Mouse (Mus musculus): ENCODE measurements around the gene Nol9. TPM values are rescaled to one million over a fixed set of nuclear protein-coding genes. Genes with fewer than 3 reads are reported as not detected.

Gene Nol9
- polyA plus RNA-seq, 1 experiment from 2014 or later, result 13.9 TPM

DNA sequence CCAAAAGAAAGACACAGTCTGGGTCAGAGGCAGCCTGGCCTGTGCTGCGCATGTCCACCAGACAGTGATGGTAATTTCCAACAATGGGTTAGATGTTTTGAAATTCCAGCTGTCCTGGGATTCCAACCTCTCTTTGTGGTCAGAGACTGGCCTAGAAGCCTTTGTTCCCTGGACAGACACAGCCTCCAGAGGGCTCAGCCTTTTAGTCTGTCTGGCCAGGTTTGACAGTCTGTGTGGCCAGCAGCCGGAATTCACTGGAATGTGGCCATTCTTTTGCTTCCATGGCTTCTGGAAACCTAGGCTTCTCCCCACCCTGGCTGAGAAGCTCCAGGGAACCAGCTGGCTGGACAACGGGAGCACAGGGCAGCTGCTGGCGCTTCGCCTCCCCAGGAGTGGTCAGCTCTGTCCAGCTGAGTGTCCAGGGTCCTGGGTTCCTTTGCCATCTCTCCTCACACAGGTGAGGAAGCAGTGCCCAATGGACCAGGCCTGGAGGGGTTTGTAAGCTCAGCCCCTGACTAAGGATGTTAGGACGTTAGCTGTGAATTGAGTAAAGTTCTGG is 29.1 kb downstream of the Nol9 start:
- H3K4me3 ChIP-seq, result no peak overlapping the region
- no peak overlapping the region for H3K9ac ChIP-seq
- H3K9me3 ChIP-seq (replicated peaks), result no peaks in the 10 kb centered on the region
- no peaks in the 10 kb centered on the region for H3K27me3 ChIP-seq
- H3K4me1 ChIP-seq (replicated peaks), result peaks cover 19% of the 10 kb centered on the region
- no peak for ATAC-seq (replicated peaks; ENCODE audit: insufficient number of reproducible peaks, insufficient read depth, low FRiP score, low read depth)
- 73% methylated on average over 6 of the region's 6 CpGs for WGBS
- no peaks in the 10 kb centered on the region for H3K36me3 ChIP-seq
- H3K27ac ChIP-seq, result no peak overlapping the region
- H3K4me2 ChIP-seq, result no peak overlapping the region

GRCm38 (mm10) chr4:152069245-152069644 is 30.1 kb downstream of the Nol9 start:
- no peak overlapping the region for H3K27ac ChIP-seq
- H3K4me2 ChIP-seq, result no peak overlapping the region
- H3K27me3 ChIP-seq, result no peaks in the 10 kb centered on the region; the same call in 1 of the 2 replicates
- no peaks in the 10 kb centered on the region for H3K9me3 ChIP-seq (replicated peaks)
- no peak overlapping the region for H3K4me3 ChIP-seq
- H3K4me1 ChIP-seq (replicated peaks), result peaks cover 22% of the 10 kb centered on the region
- 69% methylated on average over 3 of the region's 3 CpGs for WGBS
- no peak for ATAC-seq (replicated peaks; ENCODE audit: insufficient number of reproducible peaks, insufficient read depth, low FRiP score, low read depth)
- no peaks in the 10 kb centered on the region for H3K36me3 ChIP-seq
- H3K9ac ChIP-seq, result no peak overlapping the region

GRCm38 (mm10) chr4:152070494-152071396 is 31.6 kb downstream of the Nol9 start:
- 68% methylated on average over 11 of the region's 11 CpGs for WGBS
- Histone ChIP-seq H3K9ac (no peak overlapping the region), H3K4me2 (no peak overlapping the region), H3K27ac (no peak overlapping the region), H3K27me3 (no peaks in the 10 kb centered on the region; the same call in 1 of the 2 replicates), H3K9me3 (replicated peaks) (no peaks in the 10 kb centered on the region), H3K36me3 (no peaks in the 10 kb centered on the region), H3K4me1 (replicated peaks) (peaks cover 22% of the 10 kb centered on the region), H3K4me3 (no peak overlapping the region)
- ATAC-seq (replicated peaks; ENCODE audit: insufficient number of reproducible peaks, insufficient read depth, low FRiP score, low read depth), result no peak

- WGBS, result 43% methylated on average over 10 of the region's 10 CpGs
- ATAC-seq (replicated peaks; ENCODE audit: insufficient number of reproducible peaks, insufficient read depth, low FRiP score, low read depth), result 0 out of 2 replicates have a peak, but pooled peaks have one; percentile 33
- peaks cover 22% of the 10 kb centered on the region for H3K4me1 ChIP-seq (replicated peaks)
These were observed 33.0 kb downstream of the Nol9 start, which contains the start of gene Plekhg5 for GRCm38 (mm10) chr4:152072121-152072601. Gene Plekhg5 (plus strand): TSS chr4:152072498.

GRCm38 (mm10) chr4:152072655-152073054 is 33.5 kb downstream of the Nol9 start:
- no peak overlapping the region for H3K9ac ChIP-seq
- no peaks in the 10 kb centered on the region for H3K36me3 ChIP-seq
- no peak overlapping the region for H3K27ac ChIP-seq
- 60% methylated on average over 10 of the region's 10 CpGs for WGBS
- H3K4me3 ChIP-seq, result no peak overlapping the region
- peaks cover 22% of the 10 kb centered on the region for H3K4me1 ChIP-seq (replicated peaks)
- no peaks in the 10 kb centered on the region for H3K9me3 ChIP-seq (replicated peaks)
- ATAC-seq (replicated peaks; ENCODE audit: insufficient number of reproducible peaks, insufficient read depth, low FRiP score, low read depth), result no peak
- no peaks in the 10 kb centered on the region; the same call in 1 of the 2 replicates for H3K27me3 ChIP-seq
- no peak overlapping the region for H3K4me2 ChIP-seq

More at GRCm38 (mm10) chr4:152072121-152072601, 33.0 kb downstream of the Nol9 start, which contains the start of gene Plekhg5:
- Histone ChIP-seq H3K9me3 (replicated peaks) (no peaks in the 10 kb centered on the region), H3K4me2 (no peak within 1 kb of the TSS), H3K9ac (no peak within 1 kb of the TSS), H3K4me3 (no peak within 1 kb of the TSS), H3K36me3 (no peaks in the 10 kb centered on the region), H3K27ac (no peak within 1 kb of the TSS), H3K27me3 (no peaks in the 10 kb centered on the region; the same call in 1 of the 2 replicates)

DNA sequence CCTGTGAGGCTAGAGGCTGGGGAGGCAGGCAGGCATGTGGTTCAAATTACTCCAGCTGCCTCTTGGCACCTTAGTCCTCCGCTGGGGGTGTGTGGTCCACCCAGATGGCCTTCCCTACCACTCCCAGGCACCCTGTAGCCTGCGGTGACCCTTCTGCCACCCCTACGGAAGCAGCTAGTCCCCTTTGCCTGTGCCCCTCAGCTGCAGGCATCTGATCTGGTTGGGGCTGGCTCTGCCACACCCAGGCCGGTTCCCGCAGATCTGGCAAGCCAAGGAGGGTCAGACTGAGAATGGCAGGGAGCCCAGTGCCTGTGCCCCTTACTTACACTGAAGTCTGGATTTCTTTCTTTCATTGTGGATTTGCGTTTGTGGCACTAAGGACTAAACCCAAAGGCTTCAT is 34.6 kb downstream of the Nol9 start:
- H3K4me1 ChIP-seq (replicated peaks), result peaks cover 22% of the 10 kb centered on the region
- ATAC-seq (replicated peaks; ENCODE audit: insufficient number of reproducible peaks, insufficient read depth, low FRiP score, low read depth), result no peak
- 80% methylated on average over 6 of the region's 6 CpGs for WGBS

DNA sequence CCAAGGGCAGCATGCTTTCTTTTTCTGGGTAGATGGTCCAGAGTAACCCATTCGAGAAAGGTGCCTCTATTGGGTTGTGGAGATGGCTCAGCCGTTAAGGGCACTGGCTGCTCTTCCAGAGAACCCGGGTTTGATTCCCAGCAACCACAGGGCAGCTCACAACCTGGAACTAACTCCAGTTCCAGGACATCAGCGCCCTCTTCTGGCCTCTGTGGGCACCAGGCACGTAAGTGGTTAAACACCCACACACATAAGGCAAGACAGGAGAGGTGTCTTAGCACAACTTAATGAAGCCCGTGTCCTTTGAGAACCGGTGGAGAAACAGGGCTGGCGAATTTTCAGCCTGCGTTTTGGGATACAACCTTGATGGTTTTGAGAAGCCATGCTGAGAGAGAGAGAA is 35.4 kb downstream of the Nol9 start:
- no peak overlapping the region for H3K9ac ChIP-seq
- no peak overlapping the region for H3K4me2 ChIP-seq
- no peaks in the 10 kb centered on the region; the same call in 1 of the 2 replicates for H3K27me3 ChIP-seq
- ATAC-seq (replicated peaks; ENCODE audit: insufficient number of reproducible peaks, insufficient read depth, low FRiP score, low read depth), result no peak
- H3K4me3 ChIP-seq, result no peak overlapping the region
- WGBS, result 87% methylated on average over 9 of the region's 9 CpGs
- peaks cover 22% of the 10 kb centered on the region for H3K4me1 ChIP-seq (replicated peaks)
- no peak overlapping the region for H3K27ac ChIP-seq
- H3K9me3 ChIP-seq (replicated peaks), result no peaks in the 10 kb centered on the region
- H3K36me3 ChIP-seq, result no peaks in the 10 kb centered on the region

More for the DNA sequence above, 34.6 kb downstream of the Nol9 start:
- no peak overlapping the region for H3K4me3 ChIP-seq
- no peaks in the 10 kb centered on the region for H3K36me3 ChIP-seq
- H3K9ac ChIP-seq, result no peak overlapping the region
- H3K9me3 ChIP-seq (replicated peaks), result no peaks in the 10 kb centered on the region
- no peaks in the 10 kb centered on the region; the same call in 1 of the 2 replicates for H3K27me3 ChIP-seq
- H3K4me2 ChIP-seq, result no peak overlapping the region
- H3K27ac ChIP-seq, result no peak overlapping the region

- Histone ChIP-seq H3K4me3 (no peak overlapping the region), H3K27ac (no peak overlapping the region), H3K4me2 (no peak overlapping the region), H3K36me3 (no peaks in the 10 kb centered on the region), H3K9ac (no peak overlapping the region), H3K9me3 (replicated peaks) (no peaks in the 10 kb centered on the region), H3K4me1 (replicated peaks) (peaks cover 11% of the 10 kb centered on the region), H3K27me3 (no peaks in the 10 kb centered on the region; the same call in 1 of the 2 replicates)
- no peak for ATAC-seq (replicated peaks; ENCODE audit: insufficient number of reproducible peaks, insufficient read depth, low FRiP score, low read depth)
- WGBS, result 82% methylated on average over 9 of the region's 9 CpGs
These were observed 38.1 kb downstream of the Nol9 start for GRCm38 (mm10) chr4:152077191-152077590.

DNA sequence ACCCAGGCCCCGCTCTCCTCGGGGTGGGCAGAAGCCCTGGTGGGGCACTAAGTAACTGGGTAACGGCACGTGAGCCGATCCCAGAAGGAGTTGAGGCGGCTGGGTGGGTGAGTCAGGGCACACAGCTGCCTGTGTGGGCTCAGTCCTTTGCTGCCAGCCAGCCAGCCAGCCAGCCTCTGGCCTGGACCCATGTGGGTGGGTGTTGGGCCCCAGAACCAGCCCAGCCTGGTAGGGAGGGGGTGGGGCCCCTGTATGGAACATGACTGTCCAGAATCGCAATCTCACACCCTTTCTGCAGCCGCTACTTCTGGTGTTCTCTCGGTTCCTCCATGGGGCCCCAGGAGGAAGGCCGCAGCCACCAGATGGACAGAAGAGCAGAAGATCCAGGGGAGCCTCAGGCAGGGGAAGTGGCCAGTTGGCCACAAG is 39.0 kb downstream of the Nol9 start:
- Histone ChIP-seq H3K27me3 (no peaks in the 10 kb centered on the region; the same call in 1 of the 2 replicates), H3K4me1 (replicated peaks) (0 out of 2 replicates have a peak, but pooled peaks cover 4% of the 10 kb centered on the region), H3K9ac (no peak overlapping the region), H3K27ac (no peak overlapping the region), H3K36me3 (no peaks in the 10 kb centered on the region), H3K4me2 (no peak overlapping the region), H3K9me3 (replicated peaks) (no peaks in the 10 kb centered on the region), H3K4me3 (no peak overlapping the region)
- WGBS, result 83% methylated on average over 10 of the region's 10 CpGs
- ATAC-seq (replicated peaks; ENCODE audit: insufficient number of reproducible peaks, insufficient read depth, low FRiP score, low read depth), result no peak

DNA sequence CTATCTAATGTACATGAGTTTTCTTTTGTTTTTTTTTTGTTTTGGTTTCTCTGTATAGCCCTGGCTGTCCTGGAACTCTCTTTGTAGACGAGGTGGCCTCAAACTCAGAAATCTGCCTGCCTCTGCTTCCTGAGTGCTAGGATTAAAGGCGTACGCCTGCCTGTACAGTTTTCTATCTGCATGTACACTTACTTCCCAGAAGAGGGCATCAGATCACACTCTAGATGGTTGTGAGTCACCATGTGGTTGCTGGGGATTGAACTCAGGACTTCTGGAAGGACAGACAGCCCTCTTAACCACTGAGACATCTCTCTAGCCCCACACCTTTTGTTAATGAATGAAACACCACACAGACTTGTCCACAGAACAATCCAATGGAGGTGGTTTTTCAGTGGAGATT is 40.1 kb downstream of the Nol9 start:
- H3K4me2 ChIP-seq, result no peak overlapping the region
- H3K4me1 ChIP-seq (replicated peaks), result no peaks in the 10 kb centered on the region
- no peak overlapping the region for H3K9ac ChIP-seq
- ATAC-seq (replicated peaks; ENCODE audit: insufficient number of reproducible peaks, insufficient read depth, low FRiP score, low read depth), result no peak
- H3K4me3 ChIP-seq, result no peak overlapping the region
- H3K9me3 ChIP-seq (replicated peaks), result no peaks in the 10 kb centered on the region
- no peak overlapping the region for H3K27ac ChIP-seq
- H3K27me3 ChIP-seq, result no peaks in the 10 kb centered on the region; the same call in 1 of the 2 replicates
- no peaks in the 10 kb centered on the region for H3K36me3 ChIP-seq
- 92% methylated on average over 3 of the region's 3 CpGs for WGBS

- H3K4me2 ChIP-seq, result no peak overlapping the region
- no peak for ATAC-seq (replicated peaks; ENCODE audit: insufficient number of reproducible peaks, insufficient read depth, low FRiP score, low read depth)
- no peak overlapping the region for H3K27ac ChIP-seq
- no peak overlapping the region for H3K9ac ChIP-seq
- no peaks in the 10 kb centered on the region for H3K4me1 ChIP-seq (replicated peaks)
- H3K9me3 ChIP-seq (replicated peaks), result no peaks in the 10 kb centered on the region
- no peak overlapping the region for H3K4me3 ChIP-seq
- H3K36me3 ChIP-seq, result no peaks in the 10 kb centered on the region
- WGBS, result 62% methylated on average over 7 of the region's 7 CpGs
- no peaks in the 10 kb centered on the region; the same call in 1 of the 2 replicates for H3K27me3 ChIP-seq
These were observed 40.8 kb downstream of the Nol9 start for GRCm38 (mm10) chr4:152079931-152080330.

Measured in heart, embryonic 15.5 days (tissue).